Mouse (Mus musculus) embryonic facial prominence, embryonic 11.5 days (tissue): ENCODE measurements around the gene Dpf3. TPM values are rescaled to one million over a fixed set of nuclear protein-coding genes. Genes with fewer than 3 reads are reported as not detected.

Experiments used
- ATAC-seq: fragments of 200-750 bp; cut with Nextera tagmentation; replicated peaks from 2 replicates; pipeline ENCODE4 v1.8.0; 2017; ENCODE audit warnings: low read depth; ENCODE audit not compliant: insufficient number of reproducible peaks, low FRiP score, low TSS enrichment
- DNase-seq: peaks from one replicate; pipeline ENCODE4 v3.0.0-alpha.2; 2015; ENCODE audit warnings: low spot score
- H3K27ac ChIP-seq: fragments of 300-500 bp; sonication (generic); replicated peaks from 2 replicates; pipeline ENCODE4 v1.5.1; 2014; ENCODE audit warnings: mild to moderate bottlenecking, low read depth, low read length, control low read depth
- H3K27me3 ChIP-seq: fragments of 300-500 bp; sonication (generic); 2 replicates; pipeline ENCODE4 v1.6.1; 2014; ENCODE audit warnings: mild to moderate bottlenecking, low read length, moderate library complexity, mixed read lengths; ENCODE audit not compliant: control insufficient read depth, insufficient read depth
- H3K36me3 ChIP-seq: fragments of 300-500 bp; sonication (generic); replicated peaks from 2 replicates; pipeline ENCODE4 v1.6.1; 2014; ENCODE audit warnings: low read depth, mild to moderate bottlenecking, low read length, moderate library complexity, mixed read lengths; ENCODE audit not compliant: control insufficient read depth, insufficient read depth
- H3K4me1 ChIP-seq: fragments of 300-500 bp; sonication (generic); 2 replicates; pipeline ENCODE4 v1.6.1; 2014; ENCODE audit warnings: low read length, mixed read lengths; ENCODE audit not compliant: control insufficient read depth, insufficient read depth
- H3K4me2 ChIP-seq: fragments of 300-500 bp; sonication (generic); 2 replicates; pipeline ENCODE4 v1.6.1; 2014; ENCODE audit warnings: low read depth, mild to moderate bottlenecking, control low read depth, low read length, moderate library complexity
- H3K4me3 ChIP-seq: fragments of 300-500 bp; sonication (generic); 2 replicates; pipeline ENCODE4 v1.5.1; 2014; ENCODE audit warnings: low read depth, low read length, control low read depth
- H3K9ac ChIP-seq: fragments of 300-500 bp; sonication (generic); replicated peaks from 2 replicates; pipeline ENCODE4 v1.6.1; 2014; ENCODE audit warnings: mild to moderate bottlenecking, control low read depth, low read length
- H3K9me3 ChIP-seq: fragments of 300-500 bp; sonication (generic); replicated peaks from 2 replicates; pipeline ENCODE4 v1.6.1; 2016; ENCODE audit warnings: mild to moderate bottlenecking, low read length, inconsistent platforms, mixed read lengths; ENCODE audit not compliant: control insufficient read depth
- WGBS: fragments of 180-500 bp; shearing (Covaris S2); extraction: QIAGEN DNeasy Blood & Tissue Kit; methylation state at CpG from one replicate; pipeline ENCODE4 v1.1.7; 2014; 5-methylcytosine and 5-hydroxymethylcytosine counted together
- polyA plus RNA-seq: library from polyadenylated mRNA; unstranded; fragments of >200 nt; fragmentation: Nextera tagmentation; extraction: Ambion mirVana; gene quantifications from 2 replicates; pipeline ENCODE4 v1.2.1, GENCODE M21; 2014

Gene Dpf3
- polyA plus RNA-seq, 1 experiment from 2014 or later: 2.0 TPM

DNA sequence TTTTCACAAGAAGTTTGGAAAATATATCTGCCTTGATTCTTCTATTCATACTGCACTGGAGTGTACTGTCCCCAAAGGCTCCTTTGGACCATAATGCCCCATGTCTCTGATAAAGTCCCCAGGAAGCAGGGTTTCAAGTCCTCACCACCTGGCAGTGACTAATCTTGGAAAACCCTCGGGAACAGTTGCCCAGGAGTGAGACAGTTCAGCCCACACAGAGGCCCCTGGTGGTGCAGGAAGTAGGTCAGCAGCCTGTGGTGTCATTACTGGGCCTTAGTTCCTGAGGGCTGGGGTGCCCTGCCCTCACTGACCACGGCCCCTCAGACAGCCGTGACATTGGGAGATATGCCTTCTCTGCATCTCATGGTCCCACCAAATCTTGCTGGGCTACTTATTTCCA lies 246.5 kb downstream of the Dpf3 start:
- H3K36me3 ChIP-seq: no peaks in the 10 kb centered on the region
- DNase-seq: no peak
- ATAC-seq: no peak
- H3K4me2 ChIP-seq: no peak overlapping the region
- no peaks in the 10 kb centered on the region for H3K27me3 ChIP-seq
- no peaks in the 10 kb centered on the region for H3K4me1 ChIP-seq
- H3K27ac ChIP-seq: no peak overlapping the region
- H3K9ac ChIP-seq: no peak overlapping the region
- no peaks in the 10 kb centered on the region for H3K9me3 ChIP-seq
- H3K4me3 ChIP-seq: no peak overlapping the region
- WGBS: 72% methylated on average over 3 of the region's 3 CpGs

DNA sequence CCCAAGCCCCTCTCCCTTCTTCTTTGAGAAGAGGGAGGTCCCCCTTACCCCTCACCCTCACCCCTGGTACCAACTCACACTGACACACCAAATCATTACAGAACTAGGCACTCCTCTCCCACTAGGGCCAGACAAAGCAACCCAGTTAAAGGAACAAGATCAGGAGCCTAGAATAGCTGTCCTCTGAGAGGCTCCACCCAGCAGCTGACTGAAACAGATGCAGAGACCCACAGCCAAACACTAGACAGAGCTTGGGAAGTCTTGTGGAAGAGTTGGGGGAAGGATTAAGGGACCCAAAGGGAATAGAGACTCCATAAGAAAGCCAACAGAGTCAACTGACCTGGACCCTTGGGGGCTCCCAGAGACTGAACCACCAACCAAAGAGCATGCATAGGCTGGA lies 246.9 kb downstream of the Dpf3 start:
- Histone ChIP-seq H3K4me3 (no peak overlapping the region), H3K36me3 (no peaks in the 10 kb centered on the region), H3K27me3 (no peaks in the 10 kb centered on the region), H3K27ac (no peak overlapping the region), H3K4me1 (no peaks in the 10 kb centered on the region), H3K9ac (no peak overlapping the region), H3K9me3 (no peaks in the 10 kb centered on the region), H3K4me2 (no peak overlapping the region)
- ATAC-seq: no peak
- no peak for DNase-seq

DNA sequence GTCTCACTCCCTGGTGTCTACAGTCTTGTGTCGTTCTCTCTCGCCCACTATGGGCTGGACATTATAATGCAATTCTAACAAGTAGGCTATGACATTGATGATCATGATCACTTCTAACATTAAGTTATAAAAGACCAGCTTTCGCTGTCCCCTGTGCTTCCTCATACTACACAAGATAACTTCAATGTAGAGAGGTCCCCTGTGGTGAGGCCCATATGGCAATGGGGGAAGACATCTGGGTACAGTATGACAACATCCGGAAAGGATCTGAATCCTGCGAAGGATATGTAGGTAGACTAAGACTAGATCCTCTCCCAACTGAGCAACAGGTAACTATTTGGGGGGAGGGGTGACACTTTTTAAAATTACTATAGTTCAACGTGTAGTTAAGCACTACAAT lies 251.7 kb downstream of the Dpf3 start:
- no peak overlapping the region for H3K4me3 ChIP-seq
- ATAC-seq (no peak), DNase-seq (no peak)
- no peaks in the 10 kb centered on the region for H3K27me3 ChIP-seq
- no peak overlapping the region for H3K27ac ChIP-seq
- no peaks in the 10 kb centered on the region for H3K4me1 ChIP-seq
- H3K9me3 ChIP-seq: no peaks in the 10 kb centered on the region
- no peak overlapping the region for H3K4me2 ChIP-seq
- no peak overlapping the region for H3K9ac ChIP-seq
- WGBS: 94% methylated on average over 6 of the region's 6 CpGs
- no peaks in the 10 kb centered on the region for H3K36me3 ChIP-seq

DNA sequence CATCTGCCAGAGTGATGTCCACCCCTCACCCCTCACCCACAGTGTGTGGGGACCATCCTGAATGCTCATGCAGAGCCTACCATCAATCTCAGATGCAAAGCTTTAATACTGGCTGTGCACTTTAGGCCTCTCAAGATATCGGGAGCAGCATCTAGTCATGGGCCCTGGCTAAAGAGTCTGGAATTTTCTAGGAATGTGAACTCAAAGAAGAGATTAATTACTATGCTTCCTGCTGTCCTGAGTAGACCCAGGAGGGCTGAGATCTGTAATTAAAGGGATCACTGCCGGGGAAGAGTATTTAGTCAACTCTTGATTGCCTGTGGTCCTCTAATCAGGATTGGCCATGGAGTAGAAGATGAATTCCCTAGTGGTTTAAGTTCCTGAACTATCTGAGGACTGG lies 252.5 kb downstream of the Dpf3 start:
- no peaks in the 10 kb centered on the region for H3K36me3 ChIP-seq
- no peaks in the 10 kb centered on the region for H3K27me3 ChIP-seq
- H3K27ac ChIP-seq: no peak overlapping the region
- DNase-seq (no peak), ATAC-seq (no peak)
- H3K4me2 ChIP-seq: no peak overlapping the region
- H3K4me3 ChIP-seq: no peak overlapping the region
- 56% methylated on average over 2 of the region's 2 CpGs for WGBS
- H3K4me1 ChIP-seq: no peaks in the 10 kb centered on the region
- no peaks in the 10 kb centered on the region for H3K9me3 ChIP-seq
- H3K9ac ChIP-seq: no peak overlapping the region

DNA sequence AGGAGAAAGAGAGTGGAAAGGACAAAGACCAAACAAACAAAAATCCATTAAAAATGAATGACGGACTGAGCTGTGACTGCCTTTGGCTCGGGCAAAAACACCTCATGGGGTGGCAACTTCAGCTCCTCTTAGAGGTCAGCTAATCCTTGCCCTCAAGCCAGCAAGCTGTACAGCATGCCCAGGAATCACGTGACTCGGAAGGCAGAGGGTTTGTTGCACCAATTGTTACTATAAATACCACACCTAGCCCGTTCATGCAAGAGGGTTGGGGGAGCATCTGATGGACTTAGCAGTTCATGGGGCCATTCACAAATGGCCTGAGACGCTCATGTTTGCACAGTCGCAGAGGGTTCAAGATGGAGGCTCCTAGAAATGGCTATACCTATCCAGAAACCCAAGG lies 253.9 kb downstream of the Dpf3 start:
- Histone ChIP-seq H3K4me3 (no peak overlapping the region), H3K27me3 (no peaks in the 10 kb centered on the region), H3K9me3 (no peaks in the 10 kb centered on the region), H3K4me2 (no peak overlapping the region), H3K9ac (no peak overlapping the region), H3K4me1 (no peaks in the 10 kb centered on the region), H3K27ac (no peak overlapping the region), H3K36me3 (no peaks in the 10 kb centered on the region)
- 56% methylated on average over 7 of the region's 7 CpGs for WGBS
- ATAC-seq (no peak), DNase-seq (no peak)

GRCm38 (mm10) chr12:83232916-83233315 lies 254.6 kb downstream of the Dpf3 start:
- Histone ChIP-seq H3K9me3 (no peaks in the 10 kb centered on the region), H3K4me2 (no peak overlapping the region), H3K36me3 (no peaks in the 10 kb centered on the region), H3K9ac (no peak overlapping the region), H3K4me3 (no peak overlapping the region), H3K27ac (no peak overlapping the region), H3K4me1 (no peaks in the 10 kb centered on the region), H3K27me3 (no peaks in the 10 kb centered on the region)
- 71% methylated on average over 5 of the region's 5 CpGs for WGBS
- DNase-seq (no peak), ATAC-seq (no peak)

- Histone ChIP-seq H3K4me3 (no peak overlapping the region), H3K9me3 (no peaks in the 10 kb centered on the region), H3K4me1 (no peaks in the 10 kb centered on the region), H3K27ac (no peak overlapping the region), H3K9ac (no peak overlapping the region), H3K4me2 (no peak overlapping the region), H3K36me3 (no peaks in the 10 kb centered on the region), H3K27me3 (no peaks in the 10 kb centered on the region)
- ATAC-seq (no peak), DNase-seq (no peak)
- WGBS: 82% methylated on average over 4 of the region's 4 CpGs
These were observed 256.3 kb downstream of the Dpf3 start for GRCm38 (mm10) chr12:83231258-83231657.

DNA sequence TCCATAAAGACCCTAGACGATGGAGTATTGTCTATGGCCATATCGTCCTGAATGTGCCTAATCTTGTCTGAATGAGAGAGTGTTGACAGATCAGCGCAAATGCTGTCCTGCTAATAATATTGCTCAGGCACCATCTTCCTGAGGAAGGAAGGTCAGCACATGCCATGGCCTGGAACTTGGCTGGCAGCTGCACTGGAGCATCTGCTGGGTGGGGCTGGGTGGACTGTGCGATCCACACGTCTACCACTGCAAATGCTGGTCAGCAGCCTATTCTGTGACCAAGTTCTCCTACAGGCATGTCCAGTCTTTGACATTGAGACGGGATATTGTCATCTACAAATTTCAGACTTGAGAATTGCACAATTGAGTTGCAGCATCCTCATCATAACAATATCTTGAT lies 257.8 kb downstream of the Dpf3 start:
- 82% methylated on average over 6 of the region's 6 CpGs for WGBS
- DNase-seq (no peak), ATAC-seq (no peak)

DNA sequence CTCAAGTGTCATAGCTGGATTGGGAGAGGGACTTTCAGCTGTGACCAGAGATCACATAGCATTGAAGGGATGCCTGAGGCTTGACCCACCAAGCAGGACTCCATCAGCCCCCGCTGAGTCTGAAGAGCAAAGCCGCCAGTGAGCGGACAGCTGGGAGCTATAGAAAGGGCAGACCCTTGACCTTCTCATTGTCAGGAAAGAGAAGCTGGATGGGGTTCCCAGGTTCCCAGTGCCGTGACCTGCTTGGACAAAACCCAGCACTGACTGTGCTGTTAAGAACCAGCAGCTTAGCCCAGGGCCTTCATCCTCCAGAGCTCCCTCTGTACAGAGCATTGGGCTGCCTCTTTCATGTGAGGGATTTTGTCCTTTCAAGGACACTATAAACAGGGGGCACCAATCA lies 260.5 kb downstream of the Dpf3 start:
- Histone ChIP-seq H3K4me3 (no peak overlapping the region), H3K9me3 (no peaks in the 10 kb centered on the region), H3K36me3 (no peaks in the 10 kb centered on the region), H3K4me2 (no peak overlapping the region), H3K9ac (no peak overlapping the region), H3K27me3 (no peaks in the 10 kb centered on the region), H3K4me1 (no peaks in the 10 kb centered on the region), H3K27ac (no peak overlapping the region)
- ATAC-seq (no peak), DNase-seq (no peak)
- WGBS: 41% methylated on average over 4 of the region's 4 CpGs

More for the DNA sequence above, 257.8 kb downstream of the Dpf3 start:
- Histone ChIP-seq H3K27me3 (no peaks in the 10 kb centered on the region), H3K4me2 (no peak overlapping the region), H3K27ac (no peak overlapping the region), H3K36me3 (no peaks in the 10 kb centered on the region), H3K9me3 (no peaks in the 10 kb centered on the region), H3K4me1 (no peaks in the 10 kb centered on the region), H3K9ac (no peak overlapping the region), H3K4me3 (no peak overlapping the region)
